Mouse (Mus musculus) neural tube, embryonic 14.5 days (tissue): ENCODE measurements at regions not wholly inside any gene's neighbourhood (a gene's known extent, or its start where the extent isn't known, plus 50 kb on each side); places are given as distances from the start of the nearest gene placed in this dataset.
A peak's percentile ranks its signal among the peaks of the same experiment; 100 is the strongest.

Experiments
- ATAC-seq: fragments of 200-750 bp; cut with Nextera tagmentation; 2 replicates; pipeline ENCODE4 v1.8.0; 2017; ENCODE audit warnings: low read depth, mild to moderate bottlenecking, moderate TSS enrichment, moderate library complexity
- H3K27ac ChIP-seq: fragments of 300-500 bp; sonication (generic); 2 replicates; pipeline ENCODE4 v1.5.1; 2014; ENCODE audit warnings: low read depth, mild to moderate bottlenecking, control low read depth, low read length, moderate library complexity, mixed read lengths
- H3K27me3 ChIP-seq: fragments of 300-500 bp; sonication (generic); 2 replicates; pipeline ENCODE4 v1.6.1; 2014; ENCODE audit warnings: low read length; ENCODE audit not compliant: control insufficient read depth, insufficient read depth
- H3K36me3 ChIP-seq: fragments of 300-500 bp; sonication (generic); 2 replicates; pipeline ENCODE4 v1.6.1; 2014; ENCODE audit warnings: low read length, mixed read lengths; ENCODE audit not compliant: control insufficient read depth, insufficient read depth
- H3K4me1 ChIP-seq: fragments of 300-500 bp; sonication (generic); 2 replicates; pipeline ENCODE4 v1.6.1; 2014; ENCODE audit warnings: low read length; ENCODE audit not compliant: control insufficient read depth, insufficient read depth
- H3K4me2 ChIP-seq: fragments of 300-500 bp; sonication (generic); 2 replicates; pipeline ENCODE4 v1.6.1; 2014; ENCODE audit warnings: mild to moderate bottlenecking, low read depth, low read length, control low read depth
- H3K4me3 ChIP-seq: fragments of 300-500 bp; sonication (generic); 2 replicates; pipeline ENCODE4 v1.5.1; 2014; ENCODE audit warnings: low read depth, low read length, control low read depth, mixed read lengths
- H3K9ac ChIP-seq: fragments of 300-500 bp; sonication (generic); replicated peaks from 2 replicates; pipeline ENCODE4 v1.6.1; 2014; ENCODE audit warnings: low read depth, mild to moderate bottlenecking, control low read depth, low read length, mixed read lengths
- H3K9me3 ChIP-seq: fragments of 300-500 bp; sonication (generic); 2 replicates; pipeline ENCODE4 v1.6.1; 2016; ENCODE audit warnings: low read length; ENCODE audit not compliant: control insufficient read depth
- WGBS: fragments of 180-500 bp; shearing (Covaris S2); extraction: QIAGEN DNeasy Blood & Tissue Kit; methylation state at CpG from one replicate; pipeline ENCODE4 v1.1.7; 2014; 5-methylcytosine and 5-hydroxymethylcytosine counted together

GRCm38 (mm10) chr10:17034892-17035775 is 687.9 kb upstream of the Cited2 start:
- 78% methylated on average over 2 of the region's 2 CpGs for WGBS
- ATAC-seq, result no peak
- no peaks in the 10 kb centered on the region for H3K36me3 ChIP-seq
- no peak overlapping the region for H3K4me3 ChIP-seq
- no peak overlapping the region for H3K9ac ChIP-seq
- H3K4me1 ChIP-seq, result no peaks in the 10 kb centered on the region
- H3K27me3 ChIP-seq, result no peaks in the 10 kb centered on the region
- H3K9me3 ChIP-seq, result no peaks in the 10 kb centered on the region; the same call in 1 of the 2 replicates
- H3K4me2 ChIP-seq, result no peak overlapping the region
- H3K27ac ChIP-seq, result no peak overlapping the region

- H3K4me3 ChIP-seq, result no peak overlapping the region
- H3K9me3 ChIP-seq, result no peaks in the 10 kb centered on the region
- no peaks in the 10 kb centered on the region for H3K4me1 ChIP-seq
- H3K4me2 ChIP-seq, result no peak overlapping the region
- H3K36me3 ChIP-seq, result no peaks in the 10 kb centered on the region
- peak; percentile 68; the same call in 1 of the 2 replicates for ATAC-seq
- H3K27ac ChIP-seq, result no peak overlapping the region
- H3K9ac ChIP-seq, result no peak overlapping the region
- no peaks in the 10 kb centered on the region for H3K27me3 ChIP-seq
- WGBS, result 54% methylated on average over 11 of the region's 11 CpGs
Observed at GRCm38 (mm10) chr10:17038259-17039043, 684.6 kb upstream of the Cited2 start.

- no peak overlapping the region for H3K9ac ChIP-seq
- H3K4me3 ChIP-seq, result no peak overlapping the region
- no peaks in the 10 kb centered on the region for H3K4me1 ChIP-seq
- ATAC-seq, result no peak
- no peaks in the 10 kb centered on the region for H3K36me3 ChIP-seq
- no peaks in the 10 kb centered on the region for H3K27me3 ChIP-seq
- no peak overlapping the region for H3K27ac ChIP-seq
- no peaks in the 10 kb centered on the region for H3K9me3 ChIP-seq
- H3K4me2 ChIP-seq, result no peak overlapping the region
- 95% methylated on average over 1 of the region's 1 CpGs for WGBS
Observed at GRCm38 (mm10) chr10:17042090-17042489, 680.9 kb upstream of the Cited2 start.

GRCm38 (mm10) chr10:17042973-17043372 is 680.0 kb upstream of the Cited2 start:
- ATAC-seq, result no peak

GRCm38 (mm10) chr10:17046765-17047164 is 676.3 kb upstream of the Cited2 start:
- Histone ChIP-seq H3K27ac (no peak overlapping the region), H3K9ac (no peak overlapping the region), H3K36me3 (no peaks in the 10 kb centered on the region), H3K9me3 (no peaks in the 10 kb centered on the region), H3K4me2 (no peak overlapping the region), H3K27me3 (no peaks in the 10 kb centered on the region), H3K4me3 (no peak overlapping the region), H3K4me1 (no peaks in the 10 kb centered on the region)
- WGBS, result 90% methylated on average over 5 of the region's 5 CpGs
- no peak for ATAC-seq

More at GRCm38 (mm10) chr10:17042973-17043372, 680.0 kb upstream of the Cited2 start:
- WGBS, result 76% methylated on average over 3 of the region's 3 CpGs
- no peak overlapping the region for H3K4me3 ChIP-seq
- H3K36me3 ChIP-seq, result no peaks in the 10 kb centered on the region
- H3K9me3 ChIP-seq, result no peaks in the 10 kb centered on the region
- H3K27me3 ChIP-seq, result no peaks in the 10 kb centered on the region
- H3K9ac ChIP-seq, result no peak overlapping the region
- no peak overlapping the region for H3K27ac ChIP-seq
- H3K4me1 ChIP-seq, result no peaks in the 10 kb centered on the region
- H3K4me2 ChIP-seq, result no peak overlapping the region

GRCm38 (mm10) chr10:17072906-17073305 is 650.1 kb upstream of the Cited2 start:
- H3K36me3 ChIP-seq, result no peaks in the 10 kb centered on the region

GRCm38 (mm10) chr10:17074013-17074401 is 649.0 kb upstream of the Cited2 start:
- Histone ChIP-seq H3K4me3 (no peak overlapping the region), H3K9ac (no peak overlapping the region), H3K4me2 (no peak overlapping the region), H3K9me3 (no peaks in the 10 kb centered on the region), H3K4me1 (no peaks in the 10 kb centered on the region), H3K36me3 (no peaks in the 10 kb centered on the region), H3K27ac (no peak overlapping the region), H3K27me3 (no peaks in the 10 kb centered on the region)
- WGBS, result 73% methylated on average over 1 of the region's 1 CpGs
- ATAC-seq, result no peak

More at GRCm38 (mm10) chr10:17072906-17073305, 650.1 kb upstream of the Cited2 start:
- no peaks in the 10 kb centered on the region for H3K4me1 ChIP-seq
- H3K9ac ChIP-seq, result no peak overlapping the region
- ATAC-seq, result no peak
- no peak overlapping the region for H3K4me2 ChIP-seq
- WGBS, result 93% methylated on average over 1 of the region's 1 CpGs
- no peak overlapping the region for H3K27ac ChIP-seq
- no peak overlapping the region for H3K4me3 ChIP-seq
- no peaks in the 10 kb centered on the region for H3K9me3 ChIP-seq
- no peaks in the 10 kb centered on the region for H3K27me3 ChIP-seq

- H3K4me1 ChIP-seq, result no peaks in the 10 kb centered on the region
- no peak overlapping the region for H3K27ac ChIP-seq
- no peak overlapping the region for H3K4me2 ChIP-seq
- no peaks in the 10 kb centered on the region for H3K9me3 ChIP-seq
- H3K9ac ChIP-seq, result no peak overlapping the region
- ATAC-seq, result no peak
- WGBS, result 40% methylated on average over 6 of the region's 6 CpGs
- no peaks in the 10 kb centered on the region for H3K36me3 ChIP-seq
- H3K27me3 ChIP-seq, result no peaks in the 10 kb centered on the region
- H3K4me3 ChIP-seq, result no peak overlapping the region
Observed at GRCm38 (mm10) chr10:17074402-17075027, 648.5 kb upstream of the Cited2 start.
